Mouse (Mus musculus): ENCODE measurements around the gene Dand5. TPM values are rescaled to one million over a fixed set of nuclear protein-coding genes. Genes with fewer than 3 reads are reported as not detected.

Gene Dand5
- polyA plus RNA-seq, 1 experiment from 2014 or later: 12.5 TPM

DNA sequence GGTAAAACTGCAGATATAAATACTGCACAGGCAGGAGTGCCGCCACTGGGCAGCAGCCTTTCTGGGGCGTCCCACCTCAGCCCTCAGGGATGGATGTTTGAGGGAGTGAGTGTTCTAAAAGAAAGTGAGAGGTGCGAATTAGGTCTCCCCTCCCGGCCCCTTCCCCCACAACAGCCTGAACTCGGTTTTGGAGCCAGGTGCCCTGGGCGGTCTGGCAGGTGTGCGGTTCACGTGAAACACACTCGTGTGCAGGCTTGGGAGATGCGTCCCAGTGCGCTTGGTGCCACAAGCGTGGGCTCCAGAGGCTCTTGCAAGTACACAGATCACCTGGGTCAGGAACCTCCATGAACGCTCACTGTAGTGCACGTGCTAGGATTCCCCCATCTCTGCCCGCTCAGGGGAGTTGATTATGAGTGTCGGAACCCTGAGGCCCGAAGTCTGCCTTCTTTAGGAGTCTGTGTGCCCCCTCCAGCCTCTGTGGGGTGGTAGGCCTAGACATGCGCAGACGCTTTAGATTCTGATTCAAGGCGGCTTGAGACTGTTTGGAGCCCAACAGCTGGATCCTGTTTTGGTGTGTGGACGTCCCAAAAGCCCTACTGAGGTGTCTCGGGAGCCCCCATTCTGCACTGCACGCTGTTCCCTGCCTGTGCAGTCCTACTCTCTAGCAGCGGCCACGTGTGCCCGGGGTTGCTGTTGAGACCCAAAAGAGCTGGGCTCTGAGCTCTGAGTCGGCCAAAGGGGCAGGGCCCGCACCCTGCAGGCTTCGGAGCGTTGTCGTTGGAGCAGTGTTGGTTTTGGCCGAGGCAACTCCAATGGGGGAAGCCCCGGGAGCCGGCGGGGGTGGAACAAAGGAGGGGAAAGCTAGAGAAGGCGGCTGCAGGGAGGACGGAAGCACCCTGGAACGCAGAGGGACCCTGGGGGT lies 36.6 kb downstream of the Dand5 start:
- H3K27me3 ChIP-seq: no peaks in the 10 kb centered on the region
- ChIA-PET CTCF (interaction anchor here (0.9 kb wide), 1 partner anchor 8 kb away, joined by 3 read pairs; no protein-coding TSS in a partner anchor), POLR2A (no interaction called here)
- no peak for DNase-seq (ENCODE audit: low read depth, low spot score)
- in situ Hi-C loops (cut with MboI; ENCODE audit: low pct_unique_long_range_greater_than_20kb): no loop called here
- no peak for ATAC-seq
- no peak for TF ChIP-seq CTCF (IDR thresholded peaks at IDR 0.05)

DNA sequence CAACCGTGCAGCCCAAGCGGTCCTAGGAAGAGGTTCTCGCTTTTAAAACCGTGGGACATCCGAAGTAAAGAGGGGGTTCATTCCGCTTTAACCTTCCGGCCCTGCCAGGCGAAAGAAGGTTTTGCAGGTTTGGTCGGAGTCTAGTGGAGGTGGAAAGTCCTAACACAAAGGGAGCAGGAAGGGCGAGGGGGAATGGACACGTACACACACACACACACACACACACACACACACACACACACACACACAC lies 37.2 kb downstream of the Dand5 start:
- H3K27me3 ChIP-seq: no peaks in the 10 kb centered on the region
- no peak for DNase-seq (ENCODE audit: low read depth, low spot score)
- no peak for ATAC-seq
- no peak for TF ChIP-seq CTCF (IDR thresholded peaks at IDR 0.05)
- ChIA-PET POLR2A (no interaction called here), CTCF (no interaction called here)
- in situ Hi-C loops (cut with MboI; ENCODE audit: low pct_unique_long_range_greater_than_20kb): no loop called here

DNA sequence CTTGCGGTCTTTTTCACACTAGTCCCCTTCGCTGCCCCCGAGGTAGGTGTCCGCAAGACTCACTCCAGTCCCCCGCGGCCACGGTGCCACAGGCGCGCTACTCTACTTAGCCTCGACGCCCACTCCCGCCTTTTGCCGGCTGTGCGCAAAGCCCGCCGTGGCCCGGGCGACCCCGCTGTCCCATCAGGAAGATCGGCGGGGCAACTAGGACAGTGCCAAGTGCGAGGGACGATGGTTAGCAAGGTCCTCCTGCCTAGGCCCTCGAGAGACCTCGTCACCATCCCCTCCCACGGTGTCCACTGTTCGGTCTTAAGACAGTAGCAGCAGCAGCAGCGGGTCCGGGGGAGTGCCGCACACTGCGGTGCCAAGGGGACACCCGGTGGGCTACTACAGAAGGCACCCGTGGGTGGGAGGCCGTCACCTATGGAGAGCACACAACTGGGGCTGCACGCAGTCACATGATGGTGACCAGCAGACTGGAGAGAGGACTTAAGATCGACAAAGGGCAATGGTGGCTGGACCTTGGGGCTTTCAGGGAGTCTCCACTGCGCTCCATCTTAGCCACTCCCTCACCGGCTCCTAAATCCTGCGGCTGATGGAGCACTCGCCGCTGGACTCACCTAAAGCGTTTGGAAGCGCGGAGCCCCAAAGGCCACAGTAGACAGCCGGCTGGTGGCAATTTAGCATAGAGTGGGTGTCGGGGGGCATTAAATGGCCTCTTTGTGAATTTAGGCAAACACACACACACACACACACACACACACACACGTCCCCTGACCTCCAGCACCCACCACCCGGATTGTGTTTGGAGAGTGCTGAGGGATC lies 37.7 kb downstream of the Dand5 start:
- POLR2A ChIA-PET: no interaction called here
- no peak for DNase-seq (ENCODE audit: low read depth, low spot score)
- in situ Hi-C loops (cut with MboI; ENCODE audit: low pct_unique_long_range_greater_than_20kb): no loop called here
- CTCF ChIA-PET: no interaction called here
- TF ChIP-seq CTCF (IDR thresholded peaks at IDR 0.05): no peak
- H3K27me3 ChIP-seq: no peaks in the 10 kb centered on the region
- ATAC-seq: no peak

DNA sequence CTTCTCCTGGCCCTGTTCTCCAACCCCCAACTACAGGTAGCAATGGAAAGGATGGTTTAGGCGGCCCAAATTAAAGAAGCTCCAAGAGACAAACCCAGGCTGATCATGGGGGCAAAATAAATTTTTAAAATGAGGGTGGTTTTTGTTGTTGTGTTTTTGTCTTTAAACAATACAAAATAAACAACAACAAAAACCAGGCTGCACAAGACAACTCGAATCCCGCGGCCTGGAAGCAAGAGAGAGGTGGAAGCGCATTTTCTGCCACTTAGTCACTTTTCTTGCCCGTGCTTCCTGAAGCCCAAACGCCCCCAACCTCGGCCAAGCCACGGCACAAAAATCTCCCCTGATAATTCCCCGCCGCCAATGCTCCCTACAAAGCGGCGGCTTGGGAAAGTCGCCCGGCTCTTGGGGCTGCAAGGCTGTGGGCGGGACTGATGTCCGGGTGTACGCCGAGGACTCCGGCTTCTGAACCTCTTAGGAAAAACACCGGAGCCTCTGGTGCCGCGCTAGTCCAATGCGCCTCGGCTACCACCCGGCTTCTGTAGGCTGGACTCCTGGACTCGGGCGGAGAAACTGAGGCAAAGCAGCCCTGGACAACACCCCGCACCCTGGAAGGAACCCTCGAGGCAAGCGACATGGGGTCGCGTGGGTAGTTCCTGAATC lies 38.6 kb downstream of the Dand5 start:
- H3K27me3 ChIP-seq: no peaks in the 10 kb centered on the region
- no peak for ATAC-seq
- ChIA-PET CTCF (no interaction called here), POLR2A (no interaction called here)
- no peak for DNase-seq (ENCODE audit: low read depth, low spot score)
- TF ChIP-seq CTCF (IDR thresholded peaks at IDR 0.05): no peak
- in situ Hi-C loops (cut with MboI; ENCODE audit: low pct_unique_long_range_greater_than_20kb): no loop called here

GRCm38 (mm10) chr8:84783198-84783918 lies 39.3 kb downstream of the Dand5 start:
- ATAC-seq (no peak), DNase-seq (ENCODE audit: low read depth, low spot score) (no peak)

DNA sequence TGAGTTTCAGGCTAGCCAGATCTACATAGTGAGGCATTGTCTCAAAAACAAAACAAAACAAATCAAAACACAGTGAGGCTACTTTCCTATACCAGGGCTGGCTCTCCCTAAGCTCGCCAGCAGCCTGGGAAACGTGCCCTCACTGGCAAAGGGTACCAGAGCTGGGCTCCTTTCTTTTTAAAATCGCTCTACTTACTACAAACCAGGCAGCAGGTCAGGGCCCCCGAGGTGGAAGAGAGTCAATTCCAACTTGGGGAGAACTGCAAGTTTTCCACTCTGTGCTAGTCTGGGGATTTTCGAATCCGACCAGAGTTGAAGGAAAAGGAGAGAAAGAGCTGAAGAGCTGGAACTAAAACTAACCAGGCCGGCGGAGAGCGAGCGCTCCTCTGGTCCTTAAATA lies 39.9 kb downstream of the Dand5 start:
- ChIA-PET CTCF (interaction anchor here (1.3 kb wide), 1 partner anchor 16 kb away, joined by 3 read pairs; no protein-coding TSS in a partner anchor), POLR2A (no interaction called here)
- DNase-seq (ENCODE audit: low read depth, low spot score) (no peak), ATAC-seq (no peak)
- no peak for TF ChIP-seq CTCF (IDR thresholded peaks at IDR 0.05)
- H3K27me3 ChIP-seq: no peaks in the 10 kb centered on the region
- in situ Hi-C loops (cut with MboI; ENCODE audit: low pct_unique_long_range_greater_than_20kb): no loop called here

More at GRCm38 (mm10) chr8:84783198-84783918, 39.3 kb downstream of the Dand5 start:
- CTCF ChIA-PET: interaction anchor here (1.3 kb wide), 1 partner anchor 15 kb away, joined by 3 read pairs; no protein-coding TSS in a partner anchor
- no peaks in the 10 kb centered on the region for H3K27me3 ChIP-seq
- no peak for TF ChIP-seq CTCF (IDR thresholded peaks at IDR 0.05)
- POLR2A ChIA-PET: no interaction called here
- in situ Hi-C loops (cut with MboI; ENCODE audit: low pct_unique_long_range_greater_than_20kb): no loop called here

- CTCF ChIA-PET: interaction anchor here (1.3 kb wide), 1 partner anchor 16 kb away, joined by 3 read pairs; no protein-coding TSS in a partner anchor
- in situ Hi-C loops (cut with MboI; ENCODE audit: low pct_unique_long_range_greater_than_20kb): no loop called here
- DNase-seq (ENCODE audit: low read depth, low spot score): no peak
These were observed 40.7 kb downstream of the Dand5 start for GRCm38 (mm10) chr8:84781686-84782505.

DNA sequence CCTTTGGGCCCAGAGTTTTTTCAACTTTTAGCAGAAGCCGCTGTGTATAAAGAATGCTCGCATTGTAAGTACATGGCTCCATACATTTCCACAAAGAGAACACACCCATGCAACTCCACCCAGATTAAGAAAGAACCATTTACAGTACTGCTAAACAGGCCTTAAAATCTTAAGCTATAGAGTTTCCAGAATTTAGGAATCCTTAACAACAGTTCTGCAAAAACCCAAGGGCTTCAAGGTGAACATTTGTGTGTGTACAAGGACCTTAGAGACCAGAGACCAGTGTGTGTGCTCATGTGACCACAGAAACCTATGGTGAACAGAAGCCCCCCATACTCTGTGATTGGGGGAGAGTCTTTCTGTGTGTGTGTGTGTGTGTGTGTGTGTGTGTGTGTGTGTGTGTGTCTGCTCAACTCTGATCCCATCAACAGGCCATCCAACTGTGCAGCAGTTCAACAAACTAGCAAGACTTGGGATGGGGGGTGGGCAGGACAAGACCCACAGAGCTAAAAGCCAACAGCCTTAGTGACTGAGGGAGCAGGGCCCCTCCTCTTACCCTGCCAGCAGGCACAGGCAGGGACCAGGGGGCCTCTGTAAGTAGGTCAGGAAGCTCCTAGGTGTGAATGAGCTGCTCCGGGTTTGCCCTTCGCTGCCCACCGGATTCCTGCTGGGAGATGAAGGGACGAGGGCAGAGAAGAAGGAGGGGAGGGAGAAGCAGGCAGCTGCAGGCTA lies 41.5 kb downstream of the Dand5 start:
- TF ChIP-seq CTCF (IDR thresholded peaks at IDR 0.05): no peak
- no peak for ATAC-seq
- CTCF ChIA-PET: interaction anchor here (1.3 kb wide), 1 partner anchor 12 kb away, joined by 3 read pairs; no protein-coding TSS in a partner anchor
- in situ Hi-C loops (cut with MboI; ENCODE audit: low pct_unique_long_range_greater_than_20kb): no loop called here
- POLR2A ChIA-PET: no interaction called here
- H3K27me3 ChIP-seq: no peaks in the 10 kb centered on the region
- DNase-seq (ENCODE audit: low read depth, low spot score): no peak

More at GRCm38 (mm10) chr8:84781686-84782505, 40.7 kb downstream of the Dand5 start:
- ATAC-seq: no peak
- no peak for TF ChIP-seq CTCF (IDR thresholded peaks at IDR 0.05)
- POLR2A ChIA-PET: no interaction called here
- no peaks in the 10 kb centered on the region for H3K27me3 ChIP-seq

GRCm38 (mm10) chr8:84780225-84780555 lies 42.4 kb downstream of the Dand5 start:
- DNase-seq (ENCODE audit: low read depth, low spot score) (no peak), ATAC-seq (no peak)
- no peak for TF ChIP-seq CTCF (IDR thresholded peaks at IDR 0.05)
- in situ Hi-C loops (cut with MboI; ENCODE audit: low pct_unique_long_range_greater_than_20kb): no loop called here
- ChIA-PET CTCF (interaction anchor here (1.3 kb wide), 1 partner anchor 13 kb away, joined by 3 read pairs; no protein-coding TSS in a partner anchor), POLR2A (no interaction called here)
- H3K27me3 ChIP-seq: no peaks in the 10 kb centered on the region
